Mouse (Mus musculus): ENCODE results near the gene Parva. TPM values are rescaled to one million over a fixed set of nuclear protein-coding genes. Genes with fewer than 3 reads are reported as not detected.

The Parva gene
- total RNA-seq, 2 experiments from 2014 or later: 49.3 to 50.9 TPM

DNA sequence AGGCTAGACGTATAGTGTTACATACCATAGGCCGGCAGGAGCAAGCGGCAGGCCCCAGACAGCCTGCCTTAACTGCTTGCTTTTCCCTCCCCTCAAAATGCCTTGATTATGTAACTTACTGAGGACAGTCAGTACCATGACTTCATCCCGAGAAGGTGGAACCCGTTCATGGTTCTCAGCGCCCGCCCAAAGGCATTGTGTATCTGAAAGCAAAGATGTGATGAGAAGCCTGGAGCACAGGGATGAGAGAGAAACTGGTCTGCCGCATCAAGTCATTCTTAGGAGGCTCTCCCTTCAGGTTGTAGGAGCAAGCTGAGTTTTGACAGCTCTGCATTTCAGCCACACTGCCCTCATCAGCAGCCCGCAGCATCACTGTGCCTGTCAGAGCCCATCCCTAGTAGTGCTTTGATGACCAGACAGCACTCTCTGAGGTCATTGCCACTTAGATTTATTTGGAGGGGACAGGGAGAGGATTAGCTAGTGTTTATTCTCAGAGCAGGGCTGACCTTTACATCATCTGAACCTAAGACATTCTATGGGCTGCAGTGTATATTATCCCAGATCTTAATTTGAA lies 45.5 kb downstream of the Parva start:
- no peak for DNase-seq

DNA sequence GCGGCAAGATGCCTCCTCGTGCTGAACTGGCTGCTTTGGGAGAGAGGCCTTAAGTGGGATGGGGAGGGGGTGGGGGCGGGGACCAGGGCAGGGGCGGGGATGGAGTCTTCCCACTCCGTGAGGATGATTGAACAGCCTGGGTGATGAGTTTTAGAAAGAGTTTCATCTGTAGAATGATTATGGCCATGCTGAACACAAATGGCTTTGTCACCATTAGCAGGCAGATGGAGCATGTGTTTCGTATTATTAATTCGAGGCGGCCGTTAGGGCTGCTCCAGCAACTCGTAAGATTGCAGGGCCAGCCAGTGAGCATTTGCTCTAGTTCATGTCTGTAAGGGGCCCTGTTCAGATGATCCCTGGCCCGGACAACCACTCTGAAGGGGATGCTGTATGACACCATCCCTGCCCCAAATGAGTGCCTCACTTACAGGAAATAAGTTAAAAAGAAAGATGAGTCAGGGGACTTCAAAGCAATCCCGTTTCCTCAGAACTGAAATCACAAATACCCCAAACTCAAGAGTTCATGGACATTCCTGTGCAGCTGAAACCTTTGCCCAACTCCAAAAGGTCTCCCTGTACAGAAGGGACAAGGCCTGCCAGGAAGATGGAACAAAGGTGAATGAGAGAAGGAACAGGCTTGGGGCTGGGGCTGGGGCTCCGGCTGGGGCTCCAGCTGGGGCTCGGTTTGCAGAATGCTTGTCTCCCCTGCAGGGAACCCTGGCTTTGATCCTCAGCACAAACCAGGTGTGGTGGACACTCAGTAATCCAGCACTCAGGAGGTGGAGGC lies 46.5 kb downstream of the Parva start:
- DNase-seq: no peak

DNA sequence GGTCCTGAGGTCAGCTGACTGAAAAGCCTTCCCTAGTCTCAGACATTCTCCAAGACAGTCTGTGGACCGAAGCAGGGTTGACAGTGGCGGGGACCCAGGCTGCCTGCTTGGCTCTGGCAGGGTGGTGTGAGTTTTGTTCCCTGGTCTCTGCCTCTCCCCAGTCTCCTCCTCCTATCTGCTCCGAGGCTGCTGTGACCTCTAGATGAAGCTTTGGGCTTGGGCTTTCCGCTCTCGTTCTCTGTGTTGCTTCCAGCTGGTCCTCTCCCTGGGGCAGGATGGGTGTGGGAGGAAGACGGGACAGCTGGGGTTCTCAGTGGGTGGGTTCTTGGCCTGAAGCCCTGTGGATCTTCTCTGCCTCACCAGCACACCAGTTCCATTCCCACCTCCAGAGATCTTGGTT lies 51.8 kb downstream of the Parva start:
- peak; percentile 43 to 60 for DNase-seq

DNA sequence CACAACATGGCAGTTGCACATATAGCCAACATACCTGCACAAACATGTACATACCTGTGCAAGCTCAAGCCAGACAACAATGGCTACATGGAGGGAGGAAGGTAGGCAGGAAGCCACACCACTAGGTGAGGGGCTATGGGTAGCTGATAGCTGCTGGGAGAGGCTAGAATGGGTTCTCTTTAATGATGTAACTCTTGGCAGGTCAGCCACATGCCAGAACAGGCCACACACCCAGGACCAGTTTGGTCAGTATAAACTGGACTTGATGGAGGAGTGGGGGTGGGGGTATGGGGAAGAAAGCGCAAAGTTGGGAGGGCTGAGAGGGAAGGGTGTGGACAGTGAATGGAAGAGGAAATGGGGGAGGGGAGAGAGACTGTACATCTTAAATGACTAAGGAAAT lies 53.7 kb downstream of the Parva start:
- DNase-seq: no peak

DNA sequence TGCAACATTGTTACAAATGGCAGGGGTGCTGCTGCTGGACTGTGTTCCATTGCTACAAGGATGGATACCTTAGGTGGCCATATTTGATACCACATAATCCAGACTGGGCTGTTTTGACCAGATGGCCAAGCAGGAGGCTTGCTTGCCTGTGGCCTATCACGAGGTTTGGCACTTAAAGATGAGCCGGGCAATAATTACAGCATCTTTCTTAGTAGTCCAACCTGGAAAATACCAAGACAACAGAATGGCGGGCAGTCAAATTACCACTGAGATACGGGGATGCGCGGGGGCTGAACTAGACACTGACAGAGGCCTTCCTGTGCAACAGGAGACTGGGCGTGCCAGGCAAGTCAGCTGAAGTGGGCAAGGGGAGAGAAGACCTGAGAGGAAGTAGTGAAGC lies 55.3 kb downstream of the Parva start:
- DNase-seq: no peak

DNA sequence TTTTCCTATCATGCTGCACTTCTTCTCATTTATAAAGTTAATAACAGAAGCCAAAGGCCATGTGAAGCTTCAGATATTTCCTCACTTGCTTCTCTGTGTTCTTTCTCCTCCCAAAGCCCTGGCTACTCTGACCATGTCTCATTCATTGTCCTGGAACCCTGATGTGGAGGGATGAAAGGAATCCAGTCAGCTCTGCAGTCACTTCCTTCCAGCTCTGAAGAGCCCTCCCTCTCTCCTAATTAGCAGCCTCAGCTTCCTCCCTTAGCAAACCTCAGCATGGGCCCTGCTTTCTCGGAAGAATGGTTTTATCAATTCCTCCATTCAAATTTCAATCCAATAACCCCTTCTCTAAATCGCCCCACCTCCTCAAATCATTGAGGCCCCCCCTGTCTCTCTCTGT lies 56.1 kb downstream of the Parva start:
- no peak for DNase-seq

DNA sequence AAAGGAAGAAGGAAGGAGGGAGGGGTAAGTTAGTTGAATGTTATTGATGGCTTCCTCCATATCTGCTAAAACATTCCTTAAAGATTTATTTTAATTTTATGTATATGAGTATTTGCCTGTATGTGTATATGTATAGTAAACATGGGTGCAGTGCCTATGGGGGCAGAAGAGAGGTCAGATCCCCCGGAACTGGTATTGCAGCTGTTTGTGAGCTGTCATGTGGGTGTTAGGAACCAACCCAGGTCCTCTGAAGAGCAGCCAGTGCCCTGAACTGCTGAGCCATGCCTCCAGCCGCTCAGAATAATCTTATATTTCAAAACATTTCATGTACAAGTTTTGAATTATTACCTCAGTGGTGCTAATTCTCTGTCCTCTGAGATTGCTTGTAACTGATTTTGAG lies 63.5 kb downstream of the Parva start:
- no peak for DNase-seq

DNA sequence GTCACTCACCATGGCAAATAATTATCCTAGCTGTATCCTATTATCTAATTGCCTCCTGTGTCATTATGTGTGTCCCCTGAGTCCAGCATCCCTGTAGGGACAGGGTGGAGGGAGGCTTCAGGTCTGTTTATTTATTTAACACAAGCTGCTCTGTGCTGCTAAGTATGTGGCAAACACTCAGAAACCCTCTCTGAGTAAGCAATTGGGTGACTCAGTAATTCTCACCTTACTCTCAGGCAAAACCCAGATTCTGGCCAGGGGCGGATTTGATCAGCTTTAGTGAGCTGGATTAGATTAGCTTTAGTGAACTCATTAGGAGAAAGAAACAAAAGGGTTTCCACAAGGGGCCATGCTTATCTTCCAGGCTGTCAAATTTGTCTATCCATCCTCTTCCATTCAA lies 64.4 kb downstream of the Parva start:
- DNase-seq: no peak

DNA sequence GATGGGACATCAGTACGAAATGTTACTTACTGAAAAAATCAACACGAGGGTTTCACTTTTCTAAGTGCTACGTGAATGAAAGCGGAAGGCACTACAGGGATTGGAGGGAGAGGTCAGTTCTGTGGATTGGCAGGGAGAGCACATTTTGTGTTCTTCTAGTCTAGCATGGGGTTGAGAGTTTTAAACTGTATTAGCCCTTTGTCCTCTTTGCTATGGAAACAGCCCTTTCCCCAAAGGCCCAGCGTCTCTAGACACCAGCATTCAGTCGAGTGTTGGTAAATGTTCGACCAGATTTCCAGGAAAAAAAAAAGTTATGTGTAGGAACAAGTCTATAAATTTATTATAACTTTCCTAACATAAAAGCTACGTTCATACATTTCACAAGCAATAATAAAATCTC lies 68.6 kb downstream of the Parva start:
- DNase-seq: no peak

DNA sequence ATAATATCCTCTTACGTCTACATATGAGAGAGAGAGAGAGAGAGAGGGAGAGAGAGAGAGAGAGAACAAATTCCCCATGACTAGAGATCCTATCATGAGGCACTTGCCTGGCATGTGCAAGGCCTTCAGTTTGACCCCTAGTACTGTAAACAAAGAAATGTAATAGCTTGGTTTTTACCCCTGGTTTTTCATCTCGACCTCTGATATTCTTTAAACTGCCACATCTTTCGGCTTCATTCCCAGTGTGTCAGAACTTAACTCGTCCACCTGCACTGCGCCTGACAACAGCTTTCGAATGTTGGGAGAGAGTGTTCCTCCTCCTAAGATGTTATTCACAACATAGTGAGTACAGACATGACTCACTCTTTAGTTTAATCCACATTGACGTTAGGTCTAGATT lies 69.6 kb downstream of the Parva start:
- no peak for DNase-seq

DNA sequence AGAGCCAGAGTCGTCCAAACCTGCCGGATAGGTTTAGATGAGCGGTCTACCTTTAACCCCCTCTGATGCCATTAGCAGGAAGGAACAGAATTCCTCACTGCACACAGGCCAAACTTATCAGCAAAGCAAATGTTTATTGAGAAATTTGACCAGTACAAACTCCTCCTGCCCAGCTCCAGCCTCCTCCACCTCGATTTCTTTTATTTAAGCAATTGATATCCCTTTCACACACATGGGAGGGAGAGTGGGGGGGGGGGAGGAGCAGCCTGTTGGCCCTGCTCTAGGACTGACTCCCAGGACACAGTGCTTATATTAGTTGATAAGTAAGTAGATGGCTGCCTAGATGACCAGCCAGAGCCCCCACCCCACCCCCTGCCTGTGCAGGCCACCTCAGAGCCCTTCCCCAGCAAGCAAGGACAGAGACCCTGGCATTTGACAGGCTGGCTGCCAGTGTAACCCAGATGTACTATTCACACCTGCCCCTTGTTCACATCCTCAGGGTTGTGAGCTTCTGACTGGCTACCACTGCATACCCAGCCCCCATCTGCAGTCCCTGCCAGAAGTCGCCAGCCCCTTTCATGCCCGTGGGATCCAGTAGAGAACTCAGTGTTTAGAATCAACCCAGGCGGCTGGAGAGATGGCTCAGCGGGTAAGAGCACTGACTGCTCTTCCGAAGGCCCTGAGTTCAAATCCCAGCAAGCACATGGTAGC lies 71.4 kb downstream of the Parva start:
- DNase-seq: no peak

DNA sequence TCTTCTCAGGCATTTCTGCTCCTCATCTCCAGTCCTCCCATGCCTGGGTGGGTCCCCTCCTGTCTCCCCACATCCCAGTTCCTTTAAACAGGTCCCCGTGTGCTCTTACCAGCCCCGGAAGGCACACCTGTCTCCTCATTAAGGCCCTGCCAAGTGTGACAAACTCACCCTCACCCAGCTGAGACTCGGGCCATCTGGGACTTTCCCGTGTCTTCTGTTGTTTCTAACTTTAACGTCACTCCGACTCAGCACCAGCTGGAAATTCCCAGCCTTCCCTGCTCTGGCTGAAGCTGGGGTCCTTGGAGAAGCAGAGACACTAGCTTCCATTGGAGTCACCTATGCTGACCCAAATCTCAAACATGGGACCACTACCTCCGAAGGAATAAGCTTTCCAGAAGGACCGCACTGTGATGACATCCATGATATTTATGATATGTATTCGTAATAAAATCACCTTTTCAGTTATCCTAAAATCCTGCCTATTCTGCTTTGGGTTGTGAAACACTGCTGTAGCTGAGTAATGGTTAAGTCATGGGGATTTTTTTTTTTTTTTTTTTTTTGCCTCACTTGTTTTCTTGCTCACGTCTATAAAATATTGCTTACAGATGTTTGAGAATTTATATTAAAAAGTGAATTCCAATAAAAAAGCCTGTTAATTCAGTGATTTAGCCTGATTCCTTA lies 72.3 kb downstream of the Parva start:
- no peak for DNase-seq

DNA sequence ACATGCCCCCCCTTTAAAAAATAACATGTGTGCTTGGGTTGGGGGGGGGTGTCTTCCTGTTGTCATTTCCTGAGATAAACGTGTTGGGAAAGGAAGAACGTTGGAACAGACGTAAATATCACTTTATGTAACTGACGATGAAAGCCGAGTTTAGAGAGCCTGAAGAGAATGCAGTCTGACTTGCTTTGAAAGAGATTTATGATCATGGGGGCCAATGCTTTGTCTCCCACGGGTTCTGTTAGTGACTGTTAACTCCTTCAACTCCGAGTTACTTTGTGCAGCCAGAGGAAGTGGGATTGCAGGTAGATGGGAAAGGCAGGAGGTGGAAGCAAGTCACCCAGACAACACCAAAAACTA lies 72.8 kb downstream of the Parva start:
- DNase-seq: no peak

DNA sequence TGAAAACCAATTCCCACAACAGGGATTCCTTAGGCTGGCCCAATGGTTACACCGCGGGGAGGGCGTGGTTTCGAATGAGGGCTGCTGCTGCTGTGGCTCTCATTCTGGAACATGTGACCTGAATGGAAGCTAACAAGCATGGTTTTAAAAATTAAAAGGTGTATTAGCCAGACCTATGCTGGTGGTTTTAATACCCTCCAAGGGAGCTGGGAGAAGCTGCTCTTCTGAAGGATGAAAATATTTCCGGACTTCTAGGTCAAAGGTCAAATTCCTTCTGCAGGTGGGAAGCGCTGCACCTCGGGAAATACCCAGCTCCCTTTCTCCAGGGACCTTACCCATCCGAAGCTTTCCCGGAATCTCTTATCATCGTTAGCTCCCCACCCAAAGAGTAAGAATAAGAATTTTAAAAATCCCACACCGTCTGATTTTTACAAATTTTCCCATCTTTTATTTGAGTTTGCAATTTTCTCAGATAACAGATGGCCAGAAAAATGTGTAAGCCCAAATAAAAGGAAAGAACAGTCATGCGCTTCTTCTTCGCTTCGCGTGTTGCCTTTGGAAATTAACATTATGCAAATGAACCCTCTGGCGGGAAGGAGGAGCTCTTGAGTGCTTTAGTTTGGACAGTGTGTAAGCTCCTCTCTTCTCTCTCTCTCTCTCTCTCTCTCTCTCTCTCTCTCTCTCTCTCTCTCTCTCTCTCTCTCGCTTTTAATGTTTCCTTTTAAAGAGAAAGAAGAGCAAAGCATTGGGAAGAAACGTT lies 74.9 kb downstream of the Parva start:
- DNase-seq: no peak

DNA sequence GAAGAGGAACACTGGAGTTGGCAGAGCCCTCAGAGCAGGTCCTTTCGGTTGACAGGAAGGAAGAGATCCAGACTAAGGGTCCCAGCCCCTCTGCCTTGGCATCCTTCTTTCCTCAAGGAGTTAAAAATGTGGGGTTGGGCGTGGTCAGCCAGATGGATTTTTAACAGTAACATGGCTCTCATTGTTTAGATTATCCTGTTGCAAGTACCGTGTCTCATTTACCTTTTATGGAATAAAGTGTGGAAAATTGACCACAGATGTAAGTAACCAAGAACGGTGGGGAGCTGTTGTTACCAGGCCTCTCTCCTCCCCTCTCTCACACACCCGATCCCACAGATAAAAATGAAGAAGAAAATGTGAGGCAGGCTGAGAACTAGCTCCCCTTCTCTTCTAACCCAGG lies 75.5 kb downstream of the Parva start:
- no peak for DNase-seq

DNA sequence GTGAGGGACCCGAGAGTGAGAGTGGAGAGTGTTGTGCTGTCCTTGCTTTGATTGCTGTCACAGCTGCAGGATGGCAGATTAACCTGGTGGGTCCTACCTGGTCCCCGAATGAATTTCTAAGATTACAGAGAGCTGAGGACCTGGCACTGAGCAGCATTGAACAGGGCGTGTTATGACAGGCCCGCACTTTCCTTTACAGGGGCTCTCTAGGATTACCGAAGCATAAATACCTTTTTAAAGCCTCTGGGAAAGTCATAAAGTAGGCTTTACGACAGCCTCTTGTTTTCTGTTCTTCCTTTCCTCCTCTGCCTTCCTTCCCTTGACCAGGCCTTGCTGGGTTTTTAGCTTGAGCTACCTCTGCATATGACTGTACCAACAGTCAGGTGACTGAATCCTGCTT lies 76.1 kb downstream of the Parva start:
- DNase-seq: no peak

DNA sequence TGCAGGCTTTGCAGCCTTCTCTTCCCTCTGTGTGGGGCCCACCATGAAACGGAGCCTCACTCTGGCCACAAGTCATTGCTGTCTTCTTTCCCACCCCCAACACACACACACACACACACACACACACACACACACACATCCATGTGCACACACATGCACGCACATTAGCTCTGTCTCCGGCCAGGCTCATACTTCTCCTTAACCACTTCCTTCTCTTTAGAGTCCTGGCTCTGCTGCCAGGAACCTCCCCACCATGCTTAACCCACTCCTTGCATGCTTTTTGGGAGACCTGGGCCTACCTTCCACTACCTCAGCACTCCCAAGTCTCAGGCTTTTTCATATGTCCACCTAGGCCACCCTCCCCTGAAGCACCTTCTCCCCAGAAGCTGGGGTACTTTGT lies 76.6 kb downstream of the Parva start:
- DNase-seq: no peak

DNA sequence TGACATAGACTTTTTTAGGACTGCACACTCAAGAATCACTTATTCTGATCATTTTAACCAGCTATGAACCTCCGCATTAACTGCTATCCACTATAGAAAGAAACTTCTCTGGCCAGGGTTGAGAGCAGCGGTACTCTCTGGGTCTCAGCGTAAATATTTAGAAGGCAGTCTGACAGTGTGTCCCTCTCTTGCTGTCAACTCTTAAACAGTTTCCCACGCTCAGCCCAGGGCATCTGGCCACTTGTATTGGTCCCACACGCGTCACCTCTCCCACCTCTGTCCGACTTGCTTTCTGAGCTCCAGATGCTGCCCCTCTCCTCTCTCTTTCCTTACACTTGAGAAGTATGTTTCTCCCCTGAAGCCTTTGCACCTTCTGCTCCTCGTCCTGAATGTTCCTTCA lies 81.8 kb downstream of the Parva start:
- DNase-seq: no peak

DNA sequence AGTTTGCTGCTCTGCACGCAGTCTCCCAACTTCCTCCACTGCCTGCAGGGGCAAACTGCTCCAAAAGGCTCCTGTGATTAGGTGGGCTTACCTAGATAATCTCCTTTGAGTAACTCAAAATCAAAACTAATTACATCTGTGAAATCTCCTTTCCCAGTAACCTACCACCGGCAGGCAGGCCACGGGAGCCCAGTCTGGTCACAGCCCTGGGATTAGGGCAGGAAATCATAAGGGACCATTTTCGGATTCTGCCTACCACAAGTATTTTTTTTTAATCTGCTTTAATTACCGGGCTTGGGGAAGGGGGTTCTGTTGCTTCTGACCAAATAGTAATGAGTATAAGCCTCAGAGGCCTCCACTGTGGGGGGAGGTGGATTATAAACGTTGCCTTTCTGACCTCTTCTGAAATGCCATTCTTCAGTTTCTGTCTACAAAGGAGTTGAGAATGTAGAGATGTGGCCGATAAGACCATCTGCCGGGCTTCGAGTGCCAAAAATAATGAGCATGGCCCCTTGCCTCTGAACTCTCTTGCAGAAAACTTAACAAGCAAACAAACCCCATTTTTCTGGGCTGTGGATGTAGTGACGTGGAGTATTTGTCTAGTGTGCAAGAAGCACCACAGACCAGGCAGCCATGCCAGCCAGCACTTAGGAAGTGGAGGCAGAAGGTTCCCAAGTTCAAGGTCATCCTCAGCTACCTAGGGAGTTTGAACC lies 83.2 kb downstream of the Parva start:
- DNase-seq: no peak

DNA sequence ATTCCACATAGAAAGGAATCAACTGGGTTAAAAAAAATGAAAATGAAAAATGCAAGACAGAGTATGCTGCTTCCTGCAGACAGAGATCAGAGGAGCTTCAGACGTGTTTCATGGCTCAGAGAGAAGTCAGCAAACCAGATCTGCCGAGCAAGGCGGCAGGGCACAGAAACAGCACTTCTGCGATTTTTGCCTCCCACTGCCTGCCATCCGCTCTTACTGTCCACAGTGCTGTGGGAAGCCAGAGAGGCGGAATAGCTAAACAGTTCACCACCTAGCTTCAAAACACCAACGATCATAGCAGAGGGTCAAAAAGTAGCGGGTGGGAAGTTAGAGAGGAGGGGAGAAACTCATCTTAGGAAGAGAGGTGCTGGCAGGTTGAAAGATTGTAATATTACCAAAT lies 84.0 kb downstream of the Parva start:
- DNase-seq: no peak

DNA sequence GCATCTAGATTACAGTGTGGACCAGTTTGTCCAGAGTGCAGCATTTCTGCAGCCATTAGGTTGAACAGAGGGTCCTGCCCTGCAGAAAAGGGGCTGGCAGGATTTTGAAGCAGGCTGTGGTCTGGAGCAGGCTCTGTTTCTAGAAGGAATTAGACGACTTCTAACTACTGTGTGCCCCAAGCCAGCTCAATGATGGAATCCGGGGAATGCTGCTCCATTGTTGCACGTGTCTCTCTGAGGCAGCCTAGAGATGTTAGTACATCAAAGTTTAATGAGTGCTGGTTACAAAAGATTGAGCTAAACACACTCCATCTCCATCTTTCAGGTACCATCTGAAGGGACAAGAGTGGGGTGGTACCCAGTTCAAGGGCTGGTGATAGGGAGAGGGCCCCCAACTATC lies 85.0 kb downstream of the Parva start:
- DNase-seq: no peak

DNA sequence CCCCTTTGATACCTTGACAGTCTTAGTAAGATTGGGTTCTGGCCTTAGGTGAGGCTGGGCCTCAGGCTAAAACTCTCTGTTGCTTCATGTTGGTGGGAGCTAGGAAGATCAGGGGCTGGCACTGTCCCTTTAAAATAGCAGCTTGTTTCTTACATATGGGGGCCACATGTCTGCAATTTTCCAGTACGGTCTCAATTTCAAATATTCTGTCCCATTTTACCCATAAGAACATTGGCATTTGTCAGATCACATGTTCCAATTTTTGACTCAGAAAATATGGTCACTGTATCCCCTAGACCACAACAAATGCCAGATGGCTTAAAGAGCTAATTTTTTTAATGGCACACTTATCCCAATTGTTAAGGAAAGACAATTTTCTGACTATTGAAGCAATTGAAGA lies 85.6 kb downstream of the Parva start:
- no peak for DNase-seq

Measured in layer of hippocampus, postnatal 36 days (tissue).